Mouse (Mus musculus) CD4-positive helper T cell, adult 2 months (primary cell): ENCODE results near the gene C1qtnf6.

ENCODE experiments used
- DNase-seq: peaks from one replicate; pipeline ENCODE4 v3.0.0-alpha.2; 2012; ENCODE audit warnings: low read depth, missing footprints, low spot score

C1qtnf6 gene

DNA sequence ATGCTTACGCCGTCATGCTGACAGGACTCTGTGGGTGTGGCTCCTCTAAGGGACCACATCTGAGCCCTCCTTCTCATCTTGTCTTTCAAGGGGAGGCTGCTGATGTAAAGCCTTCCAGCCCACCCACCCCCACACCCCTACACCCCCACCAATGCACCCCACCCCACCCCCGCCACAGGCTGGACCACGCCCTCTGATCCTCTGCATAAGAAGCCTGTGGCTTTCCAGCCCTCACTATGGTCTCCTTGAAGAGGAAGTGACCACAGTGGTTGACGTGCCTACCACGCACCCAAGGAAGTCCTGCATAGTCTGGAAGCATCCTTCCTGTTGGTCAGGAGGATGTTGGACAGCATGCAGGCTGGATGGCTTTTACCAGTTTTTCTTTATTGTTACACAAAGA lies 15.5 kb downstream of the C1qtnf6 start:
- peak; percentile 49 for DNase-seq

DNA sequence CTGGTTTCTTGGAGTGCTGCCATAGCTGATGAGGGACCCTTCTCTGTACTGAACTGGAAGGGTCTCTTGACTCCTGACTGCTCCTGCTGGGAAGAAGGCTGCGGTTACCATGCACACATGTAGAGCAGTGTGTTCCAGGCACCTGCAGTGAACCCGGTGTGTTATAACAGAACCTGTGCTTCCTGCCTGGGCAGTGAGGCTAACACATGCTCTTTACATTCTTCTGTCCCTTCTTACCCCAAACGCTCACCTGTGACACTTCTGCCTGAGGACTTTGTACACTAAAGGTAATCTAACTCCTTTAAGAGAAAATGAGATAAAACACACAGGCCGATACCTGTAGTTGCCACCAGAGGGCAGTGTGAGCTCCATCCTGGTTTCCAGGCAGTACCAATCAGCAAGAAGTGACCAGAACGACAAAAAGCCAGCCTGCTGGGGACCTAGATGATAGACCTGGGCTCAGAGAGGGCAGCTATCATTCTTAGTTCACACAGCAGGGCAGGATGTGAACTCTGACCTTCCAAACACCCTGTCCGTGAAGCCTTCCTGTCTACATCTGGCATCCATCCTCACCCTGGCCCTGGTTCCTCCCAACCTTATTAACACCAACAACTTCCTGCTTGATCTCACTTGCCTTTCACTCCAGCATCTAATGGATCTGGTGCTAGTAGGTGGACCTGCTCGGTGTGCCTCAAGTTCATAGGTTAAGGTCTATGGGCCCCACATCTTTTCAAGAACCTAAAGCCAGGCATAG lies 16.6 kb downstream of the C1qtnf6 start:
- peak; percentile 76 for DNase-seq

DNA sequence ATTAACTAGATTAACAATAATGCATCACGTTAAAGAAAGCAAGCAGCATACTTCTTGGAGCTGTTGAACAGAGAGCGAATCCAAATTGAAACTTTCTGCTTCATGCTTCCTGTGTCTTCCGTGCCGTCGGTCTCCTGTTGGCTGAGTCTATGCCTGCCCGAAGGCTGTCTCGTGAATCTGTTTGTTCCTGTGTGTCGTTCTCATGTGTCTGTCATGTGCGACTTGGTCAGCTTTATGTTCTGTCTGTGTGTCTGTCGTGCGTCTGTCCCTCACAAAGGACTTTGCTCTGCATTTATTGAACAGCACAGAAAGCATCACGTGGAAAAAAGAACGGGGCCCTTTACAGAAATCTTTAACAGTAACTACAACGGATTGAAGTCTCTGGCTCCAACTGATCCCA lies 18.2 kb downstream of the C1qtnf6 start:
- DNase-seq: no peak

DNA sequence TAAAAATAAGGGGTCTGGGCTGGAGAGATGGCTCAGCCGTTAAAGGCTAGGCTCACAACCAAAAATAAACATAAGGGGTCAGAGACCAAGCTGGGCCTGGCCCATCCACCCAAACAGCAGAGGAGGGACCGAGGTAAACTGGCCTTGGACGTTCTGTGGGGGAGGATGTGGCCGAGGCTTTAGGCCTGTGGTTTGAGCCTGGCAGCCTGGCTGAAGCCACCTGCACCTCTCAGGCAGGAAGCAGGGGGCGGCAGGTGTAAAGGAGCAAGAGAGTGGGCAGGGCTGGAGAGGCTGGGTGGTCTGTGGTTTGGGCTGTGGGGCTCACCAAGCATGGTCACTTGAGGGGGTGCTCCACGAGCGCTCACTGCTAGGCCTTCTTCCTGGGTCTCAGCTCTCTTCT lies 19.3 kb downstream of the C1qtnf6 start:
- peak; percentile 40 for DNase-seq

DNA sequence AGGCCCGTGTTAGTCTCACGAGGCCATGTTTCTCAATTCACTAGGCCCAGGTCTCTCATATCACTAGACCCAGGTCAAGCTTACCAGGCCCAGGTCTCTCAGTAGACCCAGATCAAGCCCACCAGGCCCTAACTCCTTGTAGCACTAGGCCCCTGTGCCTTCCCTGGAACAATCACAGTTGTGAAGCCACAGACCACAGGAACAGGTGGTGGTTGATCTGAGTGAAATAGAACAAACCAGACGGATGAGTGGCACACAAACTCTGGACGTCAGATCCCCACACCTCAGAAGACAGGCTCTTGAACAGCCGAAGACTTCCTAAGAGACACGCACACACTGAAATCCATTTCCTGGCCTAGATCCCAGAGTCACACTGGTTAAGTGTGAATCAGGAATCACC lies 20.5 kb downstream of the C1qtnf6 start:
- peak; percentile 74 for DNase-seq

DNA sequence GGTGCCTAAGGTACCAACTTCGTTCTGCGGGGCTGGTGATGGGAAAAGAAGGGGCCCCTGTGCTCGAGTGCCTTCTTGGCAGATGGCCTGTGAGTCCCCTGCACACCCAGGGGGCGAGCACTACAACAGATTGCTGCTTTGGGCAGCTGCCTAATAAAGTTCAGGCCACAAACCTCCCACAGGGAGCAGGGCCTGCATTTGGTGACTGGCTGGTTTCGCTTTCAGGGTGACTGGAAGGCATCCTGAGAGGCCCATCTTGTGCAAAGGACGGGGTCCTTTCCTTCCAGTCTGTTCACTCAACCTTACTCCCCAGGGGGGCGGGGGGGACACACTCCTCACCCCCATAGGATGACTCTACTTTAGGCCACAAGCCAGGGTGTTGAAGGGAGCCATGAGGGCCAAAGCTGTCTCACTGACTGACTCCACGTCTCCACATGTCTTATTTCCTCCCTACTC lies 21.1 kb downstream of the C1qtnf6 start:
- peak; percentile 71 for DNase-seq

DNA sequence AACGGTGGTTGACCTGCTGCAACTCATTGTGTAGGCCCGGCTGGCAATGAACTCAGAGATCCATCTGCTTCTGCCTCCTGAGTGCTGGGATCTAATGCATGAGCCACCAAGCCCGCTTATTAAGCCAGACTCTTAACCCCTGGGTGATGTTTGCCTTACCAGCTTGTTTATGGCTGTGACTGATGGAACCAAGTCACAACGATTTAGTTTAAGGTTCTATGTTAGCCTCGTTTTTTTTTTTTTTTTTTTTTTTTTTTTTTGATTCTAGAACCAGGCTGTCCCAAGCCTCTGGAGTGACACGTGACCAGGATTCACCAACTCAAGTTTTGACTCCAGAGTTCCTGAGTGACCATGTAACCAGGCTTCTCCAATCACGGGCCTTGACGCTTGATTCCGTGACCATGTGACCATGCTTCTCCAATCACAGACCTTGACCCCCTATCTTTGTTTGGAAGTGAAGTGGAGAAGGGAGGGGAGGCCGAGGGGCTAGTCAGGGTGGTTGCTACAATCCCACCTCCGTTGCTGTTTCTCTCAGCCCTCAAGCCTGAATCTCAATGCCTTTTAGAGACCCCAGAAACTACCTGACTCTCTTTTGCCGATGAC lies 21.8 kb downstream of the C1qtnf6 start:
- DNase-seq: no peak

DNA sequence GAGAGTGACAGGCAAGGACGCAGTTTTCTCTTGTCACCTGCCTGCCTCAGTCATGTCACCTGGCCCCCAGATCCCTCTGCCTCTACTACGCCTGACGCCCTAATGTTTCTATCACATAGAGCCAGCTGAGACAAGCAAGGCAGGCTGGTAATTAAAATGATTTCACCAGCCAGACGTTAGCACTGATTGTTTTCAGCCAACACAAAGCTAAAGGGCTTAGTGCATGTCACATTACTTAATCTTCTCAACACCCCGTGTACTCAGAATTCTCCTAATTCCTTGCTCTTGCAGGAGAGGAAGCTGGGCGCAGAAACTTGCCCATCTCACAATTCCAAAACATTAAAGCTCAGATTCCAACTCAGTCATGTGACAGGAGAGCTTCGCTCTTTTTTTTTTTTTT lies 22.8 kb downstream of the C1qtnf6 start:
- DNase-seq: no peak

DNA sequence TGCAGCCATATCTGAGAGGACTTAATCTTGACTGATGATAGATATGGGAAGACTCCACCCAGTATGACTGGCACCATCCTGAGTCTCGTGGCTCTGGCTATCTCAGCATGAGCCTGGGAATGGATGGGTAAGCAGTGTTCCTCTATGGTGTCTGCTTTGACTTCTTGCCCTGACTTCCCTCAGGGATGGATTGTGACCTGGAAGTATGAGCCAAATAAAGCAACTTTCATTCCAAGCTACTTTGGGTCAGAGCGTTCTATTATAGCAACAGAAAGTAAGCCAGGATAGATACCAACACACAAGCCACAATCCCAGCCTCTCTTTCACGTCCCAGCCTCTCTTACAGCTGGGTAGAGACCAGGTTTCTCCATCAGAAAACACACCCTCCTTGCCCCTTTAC lies 25.7 kb downstream of the C1qtnf6 start:
- no peak for DNase-seq

DNA sequence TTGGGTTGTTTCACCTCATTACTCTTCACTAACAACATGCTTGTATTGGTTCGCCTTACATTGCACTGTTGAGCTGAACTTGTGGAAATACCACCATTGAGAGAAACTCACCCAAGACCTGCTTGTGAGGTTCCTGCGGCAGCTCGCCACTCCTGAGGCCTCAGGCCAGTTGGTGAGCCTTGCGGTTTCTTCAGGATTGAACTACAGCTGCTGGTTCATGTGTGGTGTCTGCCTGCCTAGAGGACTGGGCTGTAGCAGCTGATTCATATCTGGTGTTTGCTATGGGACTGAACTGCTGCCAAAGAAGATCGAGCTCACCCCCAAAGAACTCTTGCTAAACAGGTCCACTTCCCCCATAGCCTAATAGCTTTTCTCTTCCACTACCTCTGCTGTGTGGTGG lies 26.4 kb downstream of the C1qtnf6 start:
- no peak for DNase-seq

DNA sequence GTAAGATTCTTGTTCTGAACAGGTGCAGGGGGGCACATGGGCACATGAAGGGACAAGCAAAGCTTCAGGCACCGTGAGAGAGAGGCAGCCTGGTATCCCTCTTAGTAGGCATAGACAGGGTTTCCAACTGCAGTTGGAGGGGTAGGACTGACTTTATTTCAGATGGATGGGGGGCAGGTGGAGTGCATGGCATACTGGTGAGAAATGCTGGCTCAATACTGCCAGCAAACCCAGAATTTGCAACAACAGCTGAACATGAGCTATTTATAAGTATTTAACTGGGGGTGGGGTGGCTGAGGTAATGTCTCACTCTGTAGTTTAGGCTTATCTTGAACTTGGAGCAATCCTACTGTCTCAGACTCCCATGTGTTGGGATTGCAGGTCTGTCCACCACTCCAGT lies 27.2 kb downstream of the C1qtnf6 start:
- no peak for DNase-seq

DNA sequence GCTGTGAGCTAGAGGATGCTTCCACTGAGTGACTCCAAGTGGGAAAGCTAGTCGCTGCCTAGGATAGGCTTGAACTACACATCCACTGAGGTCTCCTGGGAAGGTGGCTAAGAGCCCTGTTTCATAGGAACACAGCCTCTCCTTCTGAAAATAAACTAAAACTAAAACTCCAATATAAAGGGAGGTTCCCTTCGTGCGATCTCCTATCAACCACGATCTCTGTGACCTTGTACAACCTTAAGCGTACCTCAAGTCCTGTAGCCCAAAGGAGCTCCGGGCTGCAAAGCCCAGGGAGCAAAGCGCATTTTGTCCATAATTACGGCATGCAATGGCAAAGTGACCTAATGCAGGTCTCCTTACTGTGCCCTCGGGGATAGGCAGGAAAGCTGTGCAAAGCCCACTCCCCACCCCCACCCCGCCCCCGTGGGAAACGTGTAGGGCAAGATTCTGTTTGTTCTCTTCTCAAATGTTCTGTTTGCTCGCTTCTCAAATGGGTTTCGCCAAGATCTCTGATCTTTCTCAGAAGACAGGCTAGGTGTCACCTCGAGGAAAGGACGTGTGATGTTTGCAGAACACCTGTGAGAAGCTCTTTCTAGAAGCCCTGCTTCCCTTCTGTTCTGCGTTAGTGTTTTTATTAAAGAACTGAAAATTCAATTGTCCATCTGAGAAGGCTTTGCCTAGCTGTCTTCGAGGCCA lies 28.6 kb downstream of the C1qtnf6 start:
- DNase-seq: peak; percentile 47

DNA sequence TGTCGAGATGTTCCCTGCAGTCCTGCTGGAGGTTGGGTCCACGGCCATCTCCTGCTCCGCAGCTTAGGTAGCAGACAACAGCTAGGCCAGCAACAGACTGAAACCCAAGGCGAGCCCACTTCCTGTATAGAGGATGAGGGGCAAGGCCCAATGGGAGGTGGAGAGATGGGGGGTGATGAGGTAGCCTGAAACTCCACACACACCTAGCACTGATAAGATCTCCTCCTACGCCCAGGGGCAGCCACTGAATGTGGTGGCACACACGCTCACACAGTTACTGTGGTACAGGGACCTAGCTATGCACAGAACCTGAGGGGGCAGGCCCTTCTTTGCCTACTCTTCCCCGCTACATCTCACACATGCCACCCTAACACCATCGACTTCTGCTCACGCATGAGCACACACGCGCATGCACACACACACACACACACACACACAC lies 36.2 kb downstream of the C1qtnf6 start, which contains the start of gene Il2rb:
TSS of gene Il2rb (minus strand) at position 304 of the 439 bp plus-strand sequence.
- DNase-seq: peak; percentile 92

DNA sequence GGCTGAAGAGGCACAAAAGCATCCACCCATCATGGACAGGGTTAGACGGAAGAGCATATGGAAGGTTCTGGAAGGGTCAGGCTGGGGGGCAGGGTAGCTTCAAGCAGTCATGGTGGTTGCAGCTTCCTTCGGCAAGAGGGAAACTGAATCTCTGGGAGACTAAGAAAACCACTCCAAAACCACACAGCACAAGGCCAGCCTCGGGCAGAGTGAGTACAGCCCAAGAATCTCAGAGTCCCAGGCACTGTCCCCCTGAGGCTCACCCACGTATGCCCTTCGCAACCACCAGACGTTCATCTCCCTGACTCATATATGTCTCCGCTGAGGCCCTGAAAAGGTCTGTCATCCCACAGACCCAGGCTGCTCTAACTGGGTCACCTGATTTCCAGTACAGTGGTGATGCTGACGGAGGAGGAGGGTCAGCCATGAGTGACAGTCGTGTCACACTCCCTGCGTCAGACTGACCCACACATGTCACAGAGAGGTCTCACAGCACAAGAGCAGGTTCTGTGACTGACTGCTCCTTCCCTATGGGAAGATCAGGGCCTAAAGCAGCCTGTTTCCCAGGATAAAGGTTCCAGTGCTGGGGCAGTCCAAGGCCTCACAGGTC lies 37.7 kb downstream of the C1qtnf6 start:
- peak; percentile 88 for DNase-seq

DNA sequence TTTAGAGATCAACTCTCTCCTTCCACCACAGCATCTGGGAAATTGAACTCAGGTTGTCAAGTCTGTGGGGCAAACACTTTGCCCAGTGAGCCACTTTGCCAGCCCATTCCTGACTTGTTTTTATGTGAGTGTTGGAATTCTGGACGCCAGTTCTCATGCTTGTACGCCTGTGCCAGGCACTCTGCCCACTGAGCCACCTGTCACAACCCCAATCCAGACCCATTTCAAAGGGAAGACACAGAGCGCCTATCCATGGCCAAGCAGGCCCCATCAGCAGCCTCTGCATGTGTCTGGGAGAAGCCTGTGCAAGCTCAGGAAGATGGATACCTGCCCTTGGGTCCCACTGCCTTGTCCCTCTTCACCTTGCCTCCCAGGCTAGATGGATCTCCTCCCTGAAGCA lies 39.9 kb downstream of the C1qtnf6 start:
- DNase-seq: no peak

DNA sequence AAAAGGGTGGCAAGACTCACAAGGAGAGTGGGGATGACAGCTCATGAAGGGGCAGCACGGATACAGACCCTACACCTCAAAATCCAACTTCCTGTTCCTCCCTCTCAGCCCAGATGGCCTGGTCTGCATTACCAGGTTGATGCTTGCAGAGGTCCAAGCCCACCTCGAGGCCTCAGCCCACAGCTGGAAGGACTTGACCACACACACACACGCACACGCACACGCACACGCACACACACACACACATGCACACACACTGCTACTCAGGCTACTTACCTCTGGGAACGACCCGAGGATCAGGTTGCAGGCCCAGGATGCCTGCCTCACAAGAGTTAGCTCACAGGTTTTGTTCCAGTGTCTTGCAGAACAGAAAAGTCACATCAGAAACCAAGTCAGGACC lies 41.3 kb downstream of the C1qtnf6 start:
- no peak for DNase-seq

DNA sequence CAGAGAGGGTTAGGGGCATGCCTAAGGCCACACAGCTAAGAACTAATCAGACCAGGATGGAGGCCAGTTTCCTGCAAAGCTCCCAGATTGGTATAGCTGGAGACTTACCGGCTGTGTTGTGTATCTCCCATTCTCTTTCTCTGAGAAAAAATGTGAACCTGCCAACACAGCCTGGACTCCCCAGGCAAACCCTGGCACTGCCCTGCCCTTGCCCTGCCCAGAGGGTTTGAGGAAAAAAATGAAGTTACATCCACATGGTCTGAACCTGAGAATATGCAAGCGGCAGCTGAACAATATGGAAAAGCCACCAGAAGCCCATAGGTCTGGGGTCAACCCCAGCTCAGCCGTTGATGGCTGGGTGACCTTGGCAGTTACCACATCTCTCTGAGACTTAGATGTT lies 42.0 kb downstream of the C1qtnf6 start:
- no peak for DNase-seq

DNA sequence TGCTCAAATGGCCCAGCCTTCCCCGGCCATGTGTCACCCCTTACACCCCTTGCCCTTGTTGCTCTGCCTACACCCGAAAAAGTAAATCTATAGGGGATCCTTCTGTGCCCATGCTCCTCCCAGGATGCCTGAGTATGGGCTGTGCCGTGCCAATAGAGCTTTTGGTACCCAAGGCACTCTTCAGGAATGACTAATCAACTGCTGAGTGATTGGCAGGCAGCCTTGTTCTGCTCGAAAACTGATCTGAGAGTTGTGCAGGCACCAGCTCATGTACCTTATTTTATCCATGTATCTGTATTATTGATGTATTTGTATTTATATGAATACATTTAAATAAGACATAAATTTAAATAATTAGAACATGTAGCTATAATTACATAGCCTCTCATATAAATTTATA lies 44.1 kb downstream of the C1qtnf6 start:
- no peak for DNase-seq

DNA sequence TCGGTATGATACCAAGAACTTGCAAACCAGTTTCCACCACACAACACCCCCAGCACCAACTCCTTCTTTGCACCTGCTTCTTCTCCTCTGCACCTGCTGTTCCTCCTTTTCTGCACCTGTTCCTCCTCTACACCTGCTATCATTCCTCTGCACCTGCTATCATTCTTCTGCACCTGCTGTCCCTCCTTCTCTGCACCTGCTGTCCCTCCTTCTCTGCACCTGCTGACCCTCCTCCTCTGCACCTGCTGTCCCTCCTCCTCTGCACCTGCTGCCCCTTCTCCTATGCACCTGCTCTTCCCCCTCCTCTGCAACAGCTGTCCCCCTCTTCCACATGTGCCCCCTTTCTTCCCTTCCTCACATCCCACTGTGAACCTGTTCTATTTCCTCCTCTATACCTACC lies 44.7 kb downstream of the C1qtnf6 start:
- DNase-seq: no peak

DNA sequence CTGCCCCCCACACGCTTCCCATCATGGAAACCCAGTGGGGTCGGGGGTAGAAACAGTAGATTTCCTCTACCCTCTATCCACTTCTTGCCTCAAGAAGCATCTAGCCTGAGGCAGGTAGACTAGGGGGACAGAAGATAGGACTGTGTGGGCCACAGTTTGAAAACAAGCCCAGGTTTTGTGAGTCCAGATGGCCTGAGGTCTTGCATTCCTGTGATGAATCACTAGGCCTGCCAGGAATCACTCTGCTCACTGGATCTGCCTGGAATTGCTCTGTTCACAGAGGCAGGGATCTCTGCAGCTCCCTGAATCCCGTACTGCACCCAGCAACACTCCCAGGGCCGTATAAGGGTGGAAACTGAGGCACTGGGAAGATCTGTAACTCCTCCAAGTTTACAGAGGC lies 47.9 kb downstream of the C1qtnf6 start:
- no peak for DNase-seq

DNA sequence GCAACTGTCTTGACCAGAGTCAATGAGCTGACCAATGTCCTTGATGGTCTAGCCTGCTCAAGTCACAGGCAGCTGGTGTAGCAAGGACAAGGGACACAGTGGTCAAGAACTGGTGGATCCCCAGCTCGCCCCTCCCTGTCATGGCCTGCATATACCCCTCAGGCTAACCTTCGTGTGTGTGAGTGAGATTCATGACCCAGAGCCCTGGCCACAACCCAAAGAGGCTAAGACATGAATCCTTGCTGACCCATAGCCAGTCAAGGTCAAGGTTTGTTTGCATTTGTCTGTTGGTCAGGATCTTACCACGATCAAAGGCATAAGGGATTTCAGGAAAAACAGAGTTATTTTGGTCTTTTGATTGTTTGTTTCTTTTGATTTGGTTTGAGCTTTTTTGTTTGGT lies 48.7 kb downstream of the C1qtnf6 start:
- DNase-seq: no peak

DNA sequence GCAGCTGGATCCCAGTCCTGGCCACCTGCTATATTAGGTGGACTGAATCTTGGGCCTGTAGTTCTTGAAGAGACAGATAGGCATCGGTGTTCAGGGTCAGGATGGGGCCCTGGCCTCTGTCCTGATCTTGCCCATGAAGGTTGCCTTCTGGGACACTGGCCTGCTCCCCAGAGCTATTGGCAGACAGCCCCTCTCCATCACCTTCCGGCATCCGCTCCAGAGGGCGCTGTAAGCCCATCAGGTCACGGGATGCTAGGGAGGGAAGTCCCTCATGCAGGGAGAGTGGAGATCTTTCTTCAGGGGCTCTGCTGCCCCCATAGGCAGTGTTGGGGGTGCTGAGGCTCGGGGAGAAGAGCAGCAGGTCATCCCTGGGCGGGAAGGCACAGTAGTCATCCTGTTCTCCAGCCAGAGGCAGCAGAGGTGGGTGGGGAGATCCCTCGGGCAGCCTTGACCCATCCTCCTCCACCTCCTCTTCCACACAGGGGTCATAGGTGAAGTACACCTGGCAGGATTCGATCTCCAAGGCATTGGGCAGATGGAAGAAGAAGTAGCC lies 49.7 kb downstream of the C1qtnf6 start:
- DNase-seq: peak; percentile 22
